Mouse (Mus musculus): ENCODE data around the gene Eif2ak1.

DNA sequence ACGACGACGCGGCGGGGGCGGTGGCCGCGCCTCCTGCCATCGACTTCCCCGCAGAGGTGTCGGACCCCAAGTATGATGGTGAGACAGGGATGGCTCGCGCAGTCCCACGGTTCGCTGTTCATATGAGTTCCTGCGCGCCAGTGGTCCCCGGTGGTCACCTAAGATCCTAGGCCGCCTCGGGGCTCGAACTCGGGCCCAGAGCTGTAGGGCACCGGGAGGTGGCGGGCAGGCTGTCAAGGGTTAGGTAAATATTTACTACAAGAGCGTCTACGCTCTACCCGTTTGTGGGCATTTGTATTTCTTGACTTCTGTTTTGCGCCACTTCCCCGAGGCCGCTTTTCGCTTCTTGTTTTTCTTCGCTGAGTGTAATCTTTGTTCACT is 333 bp downstream of the Eif2ak1 start:
- no peak for TF ChIP-seq CTCF (IDR thresholded peaks at IDR 0.05; ENCODE audit: low read depth, low read length)
- no peak for TF ChIP-seq POLR2A (IDR thresholded peaks at IDR 0.05; ENCODE audit: borderline replicate concordance, low read depth, low read length)
